Mouse (Mus musculus): ENCODE measurements at regions not wholly inside any gene's neighbourhood (a gene's known extent, or its start where the extent isn't known, plus 50 kb on each side); places are given as distances from the start of the nearest gene placed in this dataset.

DNA sequence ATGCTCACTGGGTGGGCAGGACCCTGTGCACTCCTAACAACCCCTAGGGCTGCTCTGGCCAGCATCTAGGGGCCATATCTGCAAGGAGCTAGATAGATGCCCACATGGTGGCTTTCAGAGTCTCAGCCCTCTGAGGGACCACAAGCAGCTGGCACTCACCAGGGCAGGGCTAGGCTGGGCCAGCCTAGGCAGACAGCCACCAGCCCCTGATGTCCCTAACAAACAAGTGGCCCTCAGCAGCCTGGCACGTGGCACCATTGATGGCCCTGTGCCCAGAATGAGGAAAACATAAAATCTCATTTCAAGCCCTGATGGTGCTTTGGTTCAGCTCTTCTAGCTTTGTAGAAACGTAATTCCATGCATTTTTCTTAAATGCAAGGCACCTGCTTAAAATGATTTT, 102.8 kb upstream of the Lhx1 start:
- no peak for TF ChIP-seq GATA4 (IDR thresholded peaks at IDR 0.05; ENCODE audit: insufficient replicate concordance, low read length)

DNA sequence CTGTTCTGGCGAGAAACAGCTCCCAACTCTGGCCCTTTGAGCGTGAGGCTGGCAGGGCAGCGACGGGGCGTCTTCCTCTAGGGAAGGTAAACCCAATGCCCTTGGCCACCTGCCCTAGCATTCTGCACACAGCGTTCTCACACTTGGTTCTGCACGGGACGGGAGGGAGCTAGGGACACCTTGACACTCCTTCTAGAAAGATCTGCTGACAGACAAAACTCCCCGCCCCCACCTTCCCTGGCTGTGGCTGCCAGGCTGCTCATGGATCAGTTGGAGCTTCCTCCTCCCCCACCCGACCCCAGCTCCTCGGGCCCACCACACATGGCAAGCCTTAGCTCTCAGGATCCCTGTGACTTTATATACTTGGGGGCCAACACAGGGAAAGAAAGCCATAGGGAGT, 102.3 kb upstream of the Lhx1 start:
- no peak for TF ChIP-seq GATA4 (IDR thresholded peaks at IDR 0.05; ENCODE audit: insufficient replicate concordance, low read length)

DNA sequence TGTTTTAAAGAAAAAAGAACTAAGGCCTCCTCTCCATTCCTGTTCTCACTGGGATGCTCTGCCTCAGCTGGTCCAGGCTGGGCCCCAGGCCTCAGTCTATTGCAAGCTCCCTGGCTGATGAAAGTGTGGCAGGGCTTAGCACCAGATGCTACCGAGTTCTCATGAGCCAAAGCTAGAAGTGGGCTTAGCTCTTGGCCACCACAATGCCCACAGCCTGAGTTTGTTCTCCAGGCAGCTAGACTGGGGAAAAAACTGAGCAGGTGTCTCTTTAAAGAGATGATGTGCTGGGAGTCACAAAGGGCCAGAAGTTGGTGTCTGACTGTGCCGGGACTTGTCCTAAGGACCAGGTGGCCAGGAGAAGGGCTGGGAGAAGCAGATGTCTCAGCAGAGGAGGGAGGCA, 101.9 kb upstream of the Lhx1 start:
- no peak for TF ChIP-seq GATA4 (IDR thresholded peaks at IDR 0.05; ENCODE audit: insufficient replicate concordance, low read length)

DNA sequence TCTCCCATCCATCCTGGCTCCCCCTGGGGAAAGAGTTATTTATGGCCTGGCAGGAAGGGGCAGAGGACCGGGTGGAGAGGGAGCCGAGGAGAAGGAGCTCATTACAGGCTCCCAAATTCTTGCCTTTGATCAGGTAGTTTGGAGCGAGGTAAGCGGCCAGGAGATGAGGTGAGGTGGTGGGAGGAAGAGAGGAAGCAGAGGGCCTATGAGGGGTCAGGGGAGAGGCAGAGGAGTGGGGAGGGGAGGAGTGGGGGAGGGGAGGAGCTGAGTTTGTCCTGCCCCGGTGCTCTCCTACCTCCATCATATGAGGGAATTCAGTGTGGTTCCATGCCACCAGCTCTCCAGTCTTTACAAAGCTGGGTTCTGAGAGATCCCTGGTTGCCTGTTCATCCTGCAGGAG, 98.8 kb upstream of the Lhx1 start:
- TF ChIP-seq GATA4 (IDR thresholded peaks at IDR 0.05; ENCODE audit: insufficient replicate concordance, low read length): no peak

DNA sequence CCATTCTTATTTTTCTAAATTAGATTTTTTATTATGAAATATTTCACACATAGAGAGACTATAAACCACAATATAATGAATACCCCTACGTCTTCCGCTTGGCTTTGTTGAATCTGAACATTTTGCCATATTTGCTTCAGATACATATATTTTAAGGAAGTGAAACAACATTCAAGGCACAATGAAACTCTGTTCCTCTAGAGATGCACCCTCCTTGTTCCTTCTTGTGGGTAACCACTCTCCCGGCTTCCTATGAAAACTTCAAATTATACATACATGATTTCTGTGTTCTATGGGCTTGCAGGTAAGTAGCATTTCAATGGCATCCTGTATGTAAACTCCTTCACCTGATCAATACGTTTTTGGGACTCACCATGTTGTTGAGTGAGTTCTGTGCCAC, 94.4 kb upstream of the Lhx1 start:
- TF ChIP-seq GATA4 (IDR thresholded peaks at IDR 0.05; ENCODE audit: insufficient replicate concordance, low read length): no peak

DNA sequence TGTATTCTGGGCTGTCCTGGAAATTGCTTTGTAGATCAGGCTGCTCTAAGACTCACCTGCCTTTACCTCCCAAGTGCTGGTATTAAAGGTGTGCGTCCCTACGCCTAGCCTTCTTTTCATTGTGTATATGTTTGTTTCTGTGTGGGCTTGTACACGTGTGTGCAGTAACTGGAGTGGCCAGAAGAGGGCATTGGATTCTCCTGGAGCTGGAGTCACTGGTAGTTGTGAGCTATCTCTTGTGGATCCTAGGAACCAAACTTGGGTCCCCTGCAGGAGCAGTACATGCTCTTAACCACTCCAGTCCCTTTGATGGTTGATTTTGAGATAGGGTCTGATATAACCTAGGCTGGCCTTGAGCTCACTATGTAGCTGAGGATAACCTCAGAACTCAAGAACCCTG, 93.2 kb upstream of the Lhx1 start:
- TF ChIP-seq GATA4 (IDR thresholded peaks at IDR 0.05; ENCODE audit: insufficient replicate concordance, low read length): no peak

DNA sequence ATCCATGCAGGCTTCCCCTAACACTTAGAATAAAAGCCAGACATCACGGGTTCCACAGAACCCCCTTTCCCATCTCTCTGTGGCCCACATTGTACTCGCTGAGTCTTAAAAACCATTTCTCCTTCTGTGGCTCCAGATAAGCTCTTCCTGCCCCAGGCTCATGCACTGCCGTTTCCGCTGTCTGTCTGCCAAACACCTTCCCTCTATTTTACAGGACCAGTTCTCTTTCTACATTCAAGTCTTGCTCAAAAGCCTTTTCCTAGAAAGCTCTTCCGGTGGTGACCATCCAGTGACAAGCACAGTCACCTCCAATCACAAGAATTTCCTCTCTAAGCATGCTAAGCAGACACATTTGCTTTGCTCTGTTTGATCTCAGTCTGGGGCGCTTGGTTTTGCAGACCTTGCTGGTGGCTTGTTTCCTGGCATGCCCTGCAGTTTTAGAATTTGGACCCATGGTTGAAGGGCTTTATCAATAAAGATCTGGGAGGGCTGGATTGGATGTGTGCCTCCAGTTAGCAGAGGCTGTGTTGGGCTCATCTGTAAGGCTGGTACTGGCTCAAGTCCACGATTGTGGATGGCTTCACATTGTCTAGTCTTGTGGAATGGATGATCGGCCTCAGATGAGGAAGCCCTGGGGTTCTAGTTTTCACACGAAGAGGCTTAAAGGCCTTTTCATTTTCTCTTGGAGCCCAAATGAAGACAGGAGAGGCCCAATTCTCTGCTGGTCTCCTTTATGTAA, 87.8 kb upstream of the Lhx1 start:
- TF ChIP-seq GATA4 (IDR thresholded peaks at IDR 0.05; ENCODE audit: insufficient replicate concordance, low read length): no peak

DNA sequence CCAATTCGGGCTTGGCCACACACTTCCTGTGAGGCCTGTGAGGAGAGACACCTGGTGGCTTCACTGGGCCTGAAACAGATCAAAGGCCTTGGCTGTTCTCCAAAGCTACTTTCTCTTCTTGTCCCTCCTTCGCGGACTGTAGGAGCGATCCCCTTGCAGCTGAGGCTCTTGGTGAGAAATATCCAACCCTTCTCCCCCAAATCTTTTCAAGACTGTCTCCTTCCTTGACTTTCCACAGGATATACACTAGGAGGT, 86.2 kb upstream of the Lhx1 start:
- no peak for TF ChIP-seq GATA4 (IDR thresholded peaks at IDR 0.05; ENCODE audit: insufficient replicate concordance, low read length)

DNA sequence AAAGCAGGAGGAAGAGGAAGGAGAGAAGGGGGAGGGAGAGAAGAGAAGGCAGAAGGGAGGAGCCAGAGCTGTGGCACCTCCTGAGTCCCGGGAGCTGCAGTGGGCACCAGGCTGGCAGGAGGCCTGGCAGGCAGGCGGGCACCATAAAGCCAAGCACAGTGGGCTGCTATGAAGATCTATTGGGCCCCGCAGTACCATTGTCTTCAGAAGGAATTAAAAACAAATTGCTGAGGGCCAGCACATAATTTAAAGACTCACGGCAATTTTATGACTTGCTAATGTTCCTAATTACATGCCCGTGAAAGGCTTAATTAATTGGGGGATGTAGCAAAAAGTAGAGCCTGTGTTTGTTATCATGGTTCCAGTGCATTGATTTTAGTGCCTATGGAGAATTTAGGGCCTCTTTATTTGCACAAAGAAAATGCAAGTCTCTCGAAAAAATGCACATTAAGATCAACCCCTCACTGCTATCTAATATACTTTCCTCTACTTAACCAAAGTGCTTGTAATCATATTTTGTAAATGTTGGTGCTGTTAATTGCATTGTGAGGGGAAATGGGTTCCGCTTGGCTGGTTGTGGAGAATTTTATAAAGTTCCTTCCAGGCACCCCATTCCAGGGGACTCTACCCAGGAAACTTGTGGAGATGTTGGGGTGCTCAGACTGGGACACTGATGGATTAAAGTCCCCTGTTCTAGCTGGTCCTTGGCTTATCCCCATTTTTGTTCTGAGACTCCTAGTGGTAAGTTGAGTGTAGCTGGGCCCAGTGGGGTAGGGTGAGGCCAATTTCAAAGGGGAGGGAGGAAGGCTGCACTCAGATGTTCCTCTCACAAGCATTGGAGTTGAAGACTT, 85.7 kb upstream of the Lhx1 start:
- TF ChIP-seq GATA4 (IDR thresholded peaks at IDR 0.05; ENCODE audit: insufficient replicate concordance, low read length): no peak

DNA sequence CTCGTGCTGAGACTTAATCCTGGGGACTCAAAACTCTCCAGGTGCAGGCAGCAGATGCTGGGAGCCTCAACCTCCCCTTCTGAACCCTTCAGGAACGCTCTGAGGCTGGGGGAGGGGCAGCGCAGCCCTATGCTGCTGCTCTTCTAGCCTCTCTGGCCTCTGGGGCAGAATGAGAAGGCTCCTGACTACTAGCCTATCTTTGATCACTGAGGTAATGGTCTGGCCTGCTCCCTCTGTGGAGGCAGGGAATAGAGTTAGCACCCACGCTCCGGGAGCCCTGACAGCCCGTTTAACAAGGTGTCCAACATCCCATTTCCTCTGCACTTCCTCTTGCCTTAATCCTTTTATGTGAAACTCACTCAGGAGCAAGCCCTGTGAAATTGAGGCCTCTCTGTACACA, 79.4 kb upstream of the Lhx1 start:
- no peak for TF ChIP-seq GATA4 (IDR thresholded peaks at IDR 0.05; ENCODE audit: insufficient replicate concordance, low read length)

DNA sequence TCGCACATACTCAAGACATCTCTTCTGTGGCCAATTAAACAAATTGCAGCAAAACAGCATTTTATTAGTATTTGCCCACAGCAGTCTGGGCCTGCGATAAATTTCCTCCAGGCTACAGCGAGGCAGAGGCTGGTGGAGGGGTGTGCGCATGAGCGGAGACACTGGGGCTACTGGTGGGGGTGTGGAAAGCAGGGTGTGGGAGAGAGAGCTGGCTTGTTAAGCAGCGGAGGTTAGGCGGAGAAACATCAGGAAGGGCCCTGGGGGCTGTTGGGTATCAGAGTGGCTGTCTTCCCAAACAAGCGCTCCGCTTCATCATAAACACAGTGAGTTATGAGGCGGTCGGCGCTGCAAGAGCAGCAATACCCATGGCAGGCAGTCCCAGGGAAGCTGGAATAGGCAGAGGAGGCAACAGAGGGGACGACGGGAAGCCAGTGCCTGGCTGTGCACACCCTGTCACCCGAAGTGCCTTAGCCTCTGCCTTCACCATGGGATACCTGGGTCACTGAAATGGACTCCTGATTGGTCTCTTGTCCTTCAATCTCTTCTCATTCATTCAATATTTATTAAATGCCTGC, 74.0 kb upstream of the Lhx1 start:
- no peak for TF ChIP-seq GATA4 (IDR thresholded peaks at IDR 0.05; ENCODE audit: insufficient replicate concordance, low read length)

DNA sequence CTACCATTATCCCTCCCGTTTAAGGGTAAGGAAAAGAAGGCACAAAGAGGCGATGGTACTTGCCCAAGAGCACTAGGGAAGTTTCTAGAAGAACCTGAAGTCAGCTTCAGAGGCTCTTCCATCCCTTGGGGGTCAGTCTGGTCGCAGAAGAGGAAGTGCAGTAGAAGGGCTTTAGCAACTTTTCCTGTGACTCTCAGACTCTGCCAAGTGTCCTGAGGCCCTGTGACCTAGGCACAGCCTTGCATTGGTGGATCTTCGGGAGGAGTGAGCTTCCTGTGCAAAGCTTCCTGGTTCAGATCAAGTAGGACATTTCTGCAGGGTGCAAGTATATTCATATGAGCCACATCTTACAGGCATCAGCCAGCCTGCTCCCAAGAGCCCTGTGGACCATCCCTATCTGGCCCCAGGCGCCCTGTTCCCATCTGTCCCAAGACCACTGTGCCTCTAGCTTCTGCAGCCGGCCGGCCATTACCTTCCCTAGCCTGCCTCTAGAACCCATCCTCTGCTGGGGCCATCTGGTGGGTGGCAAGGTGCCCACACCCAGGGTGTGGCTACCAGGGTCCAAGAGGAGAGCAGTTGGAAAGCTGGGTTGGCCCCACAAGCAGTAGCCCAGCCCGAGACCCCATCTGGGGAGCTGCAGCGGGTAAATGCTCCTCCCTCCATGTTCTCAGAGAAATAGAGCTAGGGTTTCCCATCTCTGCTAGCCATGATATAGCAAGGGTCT, 72.4 kb upstream of the Lhx1 start:
- TF ChIP-seq GATA4 (IDR thresholded peaks at IDR 0.05; ENCODE audit: insufficient replicate concordance, low read length): no peak

DNA sequence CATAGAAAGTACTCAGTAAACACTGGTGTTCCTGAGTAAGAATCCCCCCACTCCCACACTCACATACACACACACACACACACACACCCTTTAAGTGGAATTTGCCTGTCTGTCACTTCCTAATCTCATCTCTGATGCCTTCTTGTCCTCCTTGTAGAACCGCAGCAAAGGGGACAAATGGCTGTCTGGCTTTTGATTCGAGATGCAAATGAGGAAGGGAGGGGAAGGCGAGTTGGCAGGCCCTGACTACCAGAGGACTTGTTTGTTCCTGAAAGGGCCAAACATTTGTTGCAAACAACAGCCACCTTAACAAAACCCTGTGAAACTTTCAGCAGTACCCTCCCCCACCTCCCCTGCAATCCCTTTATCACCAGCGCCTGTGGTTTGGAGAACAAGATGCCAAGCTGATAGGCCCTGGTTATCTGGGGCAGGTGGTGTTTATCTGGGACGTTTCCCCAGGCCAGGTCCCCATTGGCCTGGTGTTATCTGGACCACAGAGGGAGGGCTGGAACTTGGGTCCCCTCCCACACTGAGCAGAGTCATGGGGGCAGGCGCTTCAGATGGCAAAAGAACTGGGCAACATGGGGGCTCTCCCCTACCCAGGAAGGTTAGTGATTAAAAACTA, 67.5 kb upstream of the Lhx1 start:
- no peak for TF ChIP-seq GATA4 (IDR thresholded peaks at IDR 0.05; ENCODE audit: insufficient replicate concordance, low read length)

DNA sequence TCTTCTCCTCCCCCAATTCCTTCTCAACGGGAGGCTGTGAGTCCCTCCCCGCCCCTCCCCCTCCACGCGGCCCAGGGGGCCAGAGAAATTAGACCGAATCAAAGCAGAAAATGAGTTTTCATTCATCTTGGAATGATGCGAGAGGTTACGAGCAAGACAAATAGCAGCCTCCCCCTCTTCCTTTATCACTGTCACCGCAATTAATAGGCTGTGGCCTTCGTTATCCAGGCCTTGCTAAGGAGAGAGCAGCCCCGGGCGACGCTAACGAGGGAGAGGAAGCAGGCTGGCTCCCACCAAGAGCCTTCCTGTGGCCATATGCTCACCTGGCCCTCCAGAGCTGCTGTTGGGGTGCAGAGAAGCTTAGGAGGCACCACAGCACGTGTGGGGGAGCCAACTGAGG, 61.8 kb upstream of the Lhx1 start:
- no peak for TF ChIP-seq GATA4 (IDR thresholded peaks at IDR 0.05; ENCODE audit: insufficient replicate concordance, low read length)

DNA sequence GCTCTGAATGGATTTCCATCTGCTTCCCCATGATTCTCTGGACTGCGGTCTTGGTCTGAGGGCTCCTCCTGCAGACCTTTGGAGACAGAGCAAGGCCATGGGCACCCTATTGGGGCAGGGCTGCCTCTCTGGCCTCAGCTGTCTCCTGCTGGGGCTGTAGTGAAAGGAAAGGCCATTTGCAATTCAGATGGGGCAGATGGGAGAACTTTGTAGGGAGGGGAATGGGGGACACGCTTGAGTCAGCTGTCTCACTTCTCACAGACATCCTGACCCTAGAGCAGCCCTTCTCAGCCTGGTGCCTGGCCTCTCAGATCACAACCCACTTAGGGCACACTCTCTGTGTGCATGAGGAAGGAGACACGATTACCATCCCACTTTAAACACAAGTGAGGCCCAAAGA, 60.3 kb upstream of the Lhx1 start:
- TF ChIP-seq GATA4 (IDR thresholded peaks at IDR 0.05; ENCODE audit: insufficient replicate concordance, low read length): no peak
